Mouse (Mus musculus): ENCODE measurements around the gene Abcc5. TPM values are rescaled to one million over a fixed set of nuclear protein-coding genes. Genes with fewer than 3 reads are reported as not detected.

Abcc5 gene
- polyA plus RNA-seq, 1 experiment, result 285 TPM

Other genes with a start within 250 kb of the Abcc5 start
- gene Map6d1, start 185.0 kb downstream of the Abcc5 start, polyA plus RNA-seq (2012; rRNA removed), result 53.2 and 70.0 TPM in 2 replicates
- gene Parl, start 124.0 kb downstream of the Abcc5 start, polyA plus RNA-seq (2012; rRNA removed), result 57.7 and 60.0 TPM in 2 replicates
- not detected in 2 replicates for gene Cyp2ab1, start 101.0 kb downstream of the Abcc5 start, polyA plus RNA-seq (2012; rRNA removed)
- gene Eif2b5, start 72.4 kb upstream of the Abcc5 start, polyA plus RNA-seq (2012; rRNA removed), result 40.7 and 46.6 TPM in 2 replicates
- 50.7 and 54.1 TPM in 2 replicates for gene Dvl3, start 90.6 kb upstream of the Abcc5 start, polyA plus RNA-seq (2012; rRNA removed)
- 1,374 and 1,412 TPM in 2 replicates for gene Ap2m1, start 109.1 kb upstream of the Abcc5 start, polyA plus RNA-seq (2012; rRNA removed)
- gene Abcf3, start 122.2 kb upstream of the Abcc5 start, polyA plus RNA-seq (2012; rRNA removed), result 72.5 and 86.0 TPM in 2 replicates
- 70.4 and 77.5 TPM in 2 replicates for gene Vwa5b2, start 163.1 kb upstream of the Abcc5 start, polyA plus RNA-seq (2012; rRNA removed)
- 2.3 and 3.2 TPM in 2 replicates for gene Eef1akmt4, start 185.2 kb upstream of the Abcc5 start, polyA plus RNA-seq (2012; rRNA removed)
- 0.14 TPM in 1 of 2 replicates, not detected in the other for gene Gm49333, start 185.2 kb upstream of the Abcc5 start, polyA plus RNA-seq (2012; rRNA removed)
- gene Alg3, start 185.3 kb upstream of the Abcc5 start, polyA plus RNA-seq (2012; rRNA removed), result 19.0 and 21.1 TPM in 2 replicates
- gene Camk2n2, start 194.9 kb upstream of the Abcc5 start, polyA plus RNA-seq (2012; rRNA removed), result 125 and 142 TPM in 2 replicates
- 36.6 and 42.7 TPM in 2 replicates for gene Ece2, start 203.4 kb upstream of the Abcc5 start, polyA plus RNA-seq (2012; rRNA removed)
- gene Psmd2, start 225.3 kb upstream of the Abcc5 start, polyA plus RNA-seq (2012; rRNA removed), result 155 and 184 TPM in 2 replicates
- gene Eif4g1, start 241.9 kb upstream of the Abcc5 start, polyA plus RNA-seq (2012; rRNA removed), result 164 and 169 TPM in 2 replicates

All from frontal cortex, adult 2 months (tissue).